Mouse (Mus musculus) activated CD4-positive, CD25-positive, alpha-beta regulatory T cell (primary cell): ENCODE data around the gene Zap70. TPM values are rescaled to one million over a fixed set of nuclear protein-coding genes. Genes with fewer than 3 reads are reported as not detected.

Experiments used
- polyA plus RNA-seq, 2 experiments: library from polyadenylated mRNA; unstranded; fragments of 100-300 nt; shearing (Covaris generic); gene quantifications; one replicate each; pipeline ENCODE4 v1.2.1; 2017

Gene Zap70
- polyA plus RNA-seq = 100 to 1,000 TPM; 207 to 227 TPM

DNA sequence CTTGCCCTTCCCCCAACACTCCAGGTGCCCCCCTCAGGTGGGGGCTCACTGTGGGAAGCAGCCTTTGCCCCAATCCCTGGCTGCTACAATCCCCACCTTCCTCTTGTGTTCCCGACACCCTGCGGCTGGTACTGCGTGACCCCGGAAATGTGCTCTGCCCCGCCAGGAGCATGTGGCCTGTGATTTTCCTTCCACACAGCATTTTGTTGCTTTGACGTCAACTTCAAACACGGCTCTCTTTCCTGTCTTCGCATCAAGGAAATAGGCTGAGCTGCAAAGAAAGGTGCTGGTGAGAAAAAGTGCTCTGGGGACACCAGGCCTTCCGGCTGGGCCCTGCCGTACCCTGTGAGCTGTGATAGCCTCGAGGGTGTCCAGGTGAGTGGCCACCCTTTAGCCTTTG lies at the start of gene Zap70:
Gene Zap70, plus strand, starts transcription at position 231 of the 400 bp plus-strand sequence.

DNA sequence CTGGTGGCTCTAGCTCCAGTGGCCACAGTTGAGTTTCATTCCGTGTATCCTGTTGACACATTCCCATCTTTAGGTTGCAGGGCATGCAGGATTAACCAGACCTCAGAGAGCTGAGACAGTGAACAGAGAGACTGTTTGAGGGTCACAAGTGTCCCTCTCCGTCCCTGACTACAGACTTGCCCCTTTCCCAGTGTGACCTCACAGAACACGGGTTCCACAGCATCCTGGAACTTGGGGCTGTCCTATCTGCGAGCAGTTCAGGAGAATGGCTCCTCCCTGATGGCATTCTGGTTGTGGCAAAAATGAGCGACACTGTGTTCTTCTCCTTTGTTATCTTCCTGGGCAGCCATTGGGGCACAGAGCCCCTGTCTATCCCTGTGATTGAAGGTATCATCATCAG lies 47.3 kb upstream of the Zap70 start, which contains the start of gene Actr1b:
Gene Actr1b, minus strand, starts transcription at position 112 of the 400 bp plus-strand sequence.

Other genes starting within 250 kb of the Zap70 start
- gene Cnnm3, start 249.9 kb upstream of the Zap70 start, polyA plus RNA-seq = 10 to 100 TPM; 17.1 to 34.6 TPM
- gene Ankrd23, start 224.9 kb upstream of the Zap70 start, polyA plus RNA-seq = 10 to 100 TPM; 22.1 to 24.8 TPM
- 1 to 10 TPM in 1 of 2 experiments, not detected in 1; 1.0 TPM for gene Gm42417, start 222.4 kb upstream of the Zap70 start, polyA plus RNA-seq
- gene Ankrd39, start 214.4 kb upstream of the Zap70 start, polyA plus RNA-seq = 10 to 100 TPM; 25.1 to 30.1 TPM
- gene Sema4c, start 203.4 kb upstream of the Zap70 start, polyA plus RNA-seq = under 1 TPM; 0.35 to 0.98 TPM
- gene Fam178b, start 78.6 kb upstream of the Zap70 start, polyA plus RNA-seq = under 1 TPM in 1 of 2 experiments, not detected in 1; 0.26 TPM
- 100 to 1,000 TPM; 581 to 642 TPM for gene Cox5b, start 70.3 kb upstream of the Zap70 start, polyA plus RNA-seq
- under 1 TPM in 1 of 2 experiments, not detected in 1; 0.28 TPM for gene 4933424G06Rik, start 51.6 kb upstream of the Zap70 start, polyA plus RNA-seq
- 10 to 100 TPM; 50.1 to 58.2 TPM for gene Actr1b, start 47.4 kb upstream of the Zap70 start, polyA plus RNA-seq
- 10 to 100 TPM; 27.9 to 39.4 TPM for gene Tmem131, start 181.9 kb downstream of the Zap70 start, polyA plus RNA-seq